Mouse (Mus musculus): ENCODE data around the gene Cd300ld4.
"Not testable (repeated sequence)": the region's sequence is repeated elsewhere in the genome, so short reads cannot be mapped to it uniquely, and the experiment has no call there.

Cd300ld4 gene

DNA sequence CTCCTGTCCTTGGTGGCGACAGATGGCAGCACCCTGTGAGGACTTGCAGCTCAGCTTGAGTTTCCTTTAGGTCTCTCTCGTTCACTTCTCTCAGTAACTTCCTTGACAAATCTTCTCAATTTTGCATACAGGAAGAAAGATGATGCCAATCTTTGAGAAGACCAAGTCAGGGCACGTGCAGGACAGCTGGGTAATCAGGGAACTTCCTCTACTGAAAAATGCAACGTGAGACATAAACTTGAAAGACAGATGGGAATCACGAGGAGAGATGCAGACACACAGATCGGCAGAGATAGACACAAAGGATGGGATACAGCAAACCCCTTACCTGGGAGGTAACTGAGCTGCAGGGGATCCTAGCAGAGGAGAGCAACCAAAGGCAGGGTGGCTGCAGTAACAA lies at the start of gene Cd300ld4:
Gene Cd300ld4, minus strand, starts transcription at position 101 of the 400 bp plus-strand sequence.
- DNase-seq (ENCODE audit: low read depth, low spot score): not testable (repeated sequence)

DNA sequence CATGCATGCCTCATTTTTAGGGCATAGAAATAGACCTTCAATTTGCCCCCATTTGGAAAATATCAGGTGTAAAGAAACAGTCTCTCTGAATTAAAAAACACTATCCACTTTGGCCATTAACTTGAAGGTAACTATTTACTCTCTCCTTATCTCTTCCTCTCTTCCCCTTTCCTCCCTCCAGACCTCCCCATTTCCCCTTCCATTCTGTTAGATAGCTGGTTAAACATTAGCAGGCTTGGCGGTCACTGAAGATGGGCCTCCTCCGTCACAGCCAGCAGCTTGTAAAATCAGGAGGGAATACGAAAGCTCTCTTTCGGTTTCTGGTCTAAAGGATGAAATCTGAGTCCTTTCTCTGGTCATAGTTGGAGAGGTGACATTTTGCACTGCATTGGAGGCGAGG lies 49.0 kb upstream of the Cd300ld4 start:
- no peak for DNase-seq (ENCODE audit: low read depth, low spot score)

DNA sequence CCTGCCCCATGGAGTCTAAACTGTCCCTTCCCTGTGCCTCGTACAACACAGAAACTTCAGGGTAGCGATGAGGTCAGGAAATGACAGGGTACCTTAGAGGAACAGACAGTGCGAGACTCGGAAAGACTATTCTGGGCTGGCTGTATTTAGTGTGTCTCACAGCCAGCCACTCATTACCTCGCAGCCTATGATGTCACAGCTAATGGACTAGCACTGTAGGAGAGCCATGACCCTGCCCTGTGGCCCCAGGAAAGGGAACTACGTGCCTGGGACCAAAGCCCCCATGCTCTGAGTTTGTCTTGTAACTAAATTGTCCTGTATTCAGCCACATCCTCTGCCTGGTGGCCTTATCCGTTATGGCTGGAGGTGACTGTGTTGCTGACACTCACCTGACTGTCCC lies 48.6 kb upstream of the Cd300ld4 start:
- DNase-seq (ENCODE audit: low read depth, low spot score): no peak

DNA sequence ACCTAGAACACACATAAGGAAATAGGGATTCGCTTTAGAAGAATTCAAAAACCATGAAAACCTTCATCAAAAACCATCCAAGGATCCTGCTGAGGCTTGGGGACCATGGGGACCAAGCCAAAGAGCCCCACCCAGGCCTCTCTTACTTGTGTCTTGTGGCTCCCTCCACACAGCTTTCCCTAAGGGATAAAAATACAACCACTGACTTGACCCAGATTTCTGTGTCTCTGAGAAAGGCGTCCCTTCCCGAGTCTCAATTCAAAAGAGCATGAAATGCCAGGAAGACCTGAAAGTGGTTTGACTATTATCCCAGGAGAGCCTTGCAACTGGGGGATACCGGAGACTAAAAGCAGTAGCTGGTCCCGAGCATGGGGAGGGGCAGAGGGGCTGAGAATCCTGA lies 46.2 kb upstream of the Cd300ld4 start:
- DNase-seq (ENCODE audit: low read depth, low spot score): no peak

DNA sequence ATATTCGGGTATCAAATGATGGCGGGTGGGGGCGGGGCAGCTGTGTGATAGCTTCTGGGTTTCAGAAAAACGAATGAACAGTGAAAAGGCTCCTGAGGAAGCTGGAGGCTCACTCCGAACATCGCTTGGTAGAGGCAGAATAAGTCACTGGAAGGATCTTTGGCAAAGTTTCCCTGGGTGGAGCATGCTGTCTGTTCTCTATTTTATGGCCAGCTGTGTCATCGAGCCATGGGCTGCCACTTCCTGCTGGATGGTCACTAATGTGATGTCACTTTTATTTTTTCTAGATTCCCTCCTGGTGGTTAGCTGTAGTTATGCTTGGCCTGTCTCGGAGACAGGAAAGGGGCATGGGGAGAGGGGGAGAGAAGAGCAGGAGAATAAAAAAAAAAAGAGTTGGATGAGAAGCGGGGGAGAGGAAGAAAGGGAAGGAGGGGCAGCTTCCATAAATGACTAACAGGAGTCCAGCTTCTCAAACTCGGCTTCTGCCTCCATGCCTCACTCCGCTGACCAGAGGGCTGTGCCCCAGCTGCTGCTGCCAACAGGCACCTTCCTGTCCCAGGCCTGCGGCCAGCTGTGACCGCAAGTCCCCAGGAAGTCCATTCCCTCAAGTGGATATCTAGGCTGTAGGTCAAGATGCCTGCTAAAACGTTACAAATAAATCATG lies 45.0 kb upstream of the Cd300ld4 start:
- peak; percentile 24 for DNase-seq (ENCODE audit: low read depth, low spot score)

DNA sequence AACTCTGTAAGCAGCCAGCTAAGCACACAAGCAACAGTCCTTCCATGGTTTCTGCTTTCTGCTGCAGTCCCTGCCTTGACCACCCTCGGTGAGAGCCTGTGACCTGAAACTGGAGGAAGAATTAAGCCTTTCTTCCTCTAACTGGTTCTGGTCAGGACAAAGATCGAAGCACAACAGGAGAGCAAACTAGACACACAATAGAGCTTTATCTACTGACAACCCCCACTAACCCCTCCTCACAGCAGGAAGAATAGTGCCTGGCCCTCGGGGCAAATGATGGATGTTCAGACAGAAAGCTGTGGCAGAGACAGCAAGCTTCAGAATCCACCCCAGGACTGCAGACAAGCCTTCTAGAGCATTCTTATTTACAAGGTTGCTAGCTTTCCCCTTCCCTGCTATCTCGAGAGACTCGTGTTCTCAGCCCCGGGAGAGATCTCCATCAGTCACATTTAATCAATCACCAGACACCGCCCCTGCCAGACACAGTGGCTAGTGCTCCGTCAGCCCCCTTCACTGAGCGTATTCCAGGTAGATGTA lies 44.3 kb upstream of the Cd300ld4 start:
- DNase-seq (ENCODE audit: low read depth, low spot score): peak; percentile 17

DNA sequence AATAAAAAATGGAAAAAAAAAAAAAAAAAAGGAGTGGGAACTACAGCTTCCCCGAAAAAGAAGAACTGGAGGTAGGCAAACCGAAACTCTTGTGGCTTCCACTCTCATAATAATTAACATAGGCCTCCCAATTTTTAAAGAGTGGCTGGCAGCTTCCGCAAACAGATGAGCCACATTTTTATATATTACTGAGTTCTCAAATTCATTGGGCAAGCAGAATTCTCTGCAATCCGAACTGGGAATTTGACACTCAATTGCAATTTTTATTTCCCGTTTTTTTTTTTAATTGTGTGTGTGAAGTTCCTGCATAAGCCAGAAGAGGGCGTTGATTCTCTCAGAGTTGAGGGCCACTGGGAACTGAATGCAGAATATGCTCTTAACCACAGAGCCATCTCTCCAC lies 40.0 kb upstream of the Cd300ld4 start:
- no peak for DNase-seq (ENCODE audit: low read depth, low spot score)

DNA sequence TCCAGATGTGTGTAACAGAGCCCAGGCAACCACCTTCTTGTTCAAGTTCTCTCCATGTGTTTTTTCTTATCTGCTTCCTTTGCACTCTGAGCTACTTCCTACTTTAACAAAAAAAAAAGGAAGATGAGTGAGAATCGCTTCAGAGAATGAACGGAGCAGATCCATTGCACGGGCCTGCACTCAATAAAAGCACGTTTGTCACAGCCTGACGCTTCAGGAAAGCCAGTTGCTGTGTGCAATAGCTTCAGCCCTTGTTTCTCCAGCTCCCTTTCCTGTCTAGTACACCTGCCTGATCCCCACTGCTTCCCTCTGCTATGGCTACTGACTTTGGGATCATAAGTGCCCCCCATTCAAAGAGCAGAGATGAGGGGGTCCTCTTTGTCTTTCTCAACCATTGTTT lies 35.3 kb upstream of the Cd300ld4 start, which contains the start of gene Cd300e:
Gene Cd300e, minus strand, starts transcription at position 101 of the 400 bp plus-strand sequence.
- DNase-seq (ENCODE audit: low read depth, low spot score): no peak

DNA sequence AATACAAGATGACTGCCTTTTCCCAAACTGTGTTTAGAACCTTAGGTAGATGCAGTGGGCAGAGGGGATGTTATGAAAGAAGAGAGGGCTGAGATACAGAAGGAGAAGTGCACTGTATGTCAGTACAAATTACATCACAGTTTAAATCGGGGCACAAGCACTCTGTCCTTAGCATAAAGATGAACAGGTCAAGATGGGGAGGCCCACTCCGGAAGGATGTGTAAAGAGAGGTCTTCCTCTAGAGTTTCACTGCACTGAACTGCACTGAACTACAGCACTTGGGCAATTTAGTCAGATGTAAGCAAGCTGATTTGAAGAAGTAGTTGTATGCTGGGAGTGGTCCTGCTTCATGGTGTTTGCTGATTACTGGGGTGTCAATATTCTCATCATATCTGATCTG lies 33.0 kb upstream of the Cd300ld4 start:
- no peak for DNase-seq (ENCODE audit: low read depth, low spot score)

DNA sequence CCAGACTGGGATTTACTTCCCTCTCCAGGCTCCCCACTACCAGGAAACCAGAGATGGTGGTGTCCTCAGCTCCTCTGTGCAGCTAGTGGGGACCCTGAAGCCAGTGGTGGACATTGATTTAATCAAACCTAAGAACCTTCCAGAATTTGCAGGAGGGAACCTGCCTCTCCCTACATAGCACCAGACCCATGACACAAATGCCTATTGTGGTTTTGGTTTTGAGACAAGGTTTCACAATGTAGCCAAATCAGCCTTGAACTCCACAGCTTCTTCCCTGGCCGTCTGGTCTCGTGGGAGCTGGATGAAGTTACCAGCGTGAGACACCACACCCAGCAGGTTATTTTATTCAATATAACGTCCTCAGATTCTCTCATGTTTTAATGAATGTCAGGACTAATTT lies 31.9 kb upstream of the Cd300ld4 start:
- no peak for DNase-seq (ENCODE audit: low read depth, low spot score)

DNA sequence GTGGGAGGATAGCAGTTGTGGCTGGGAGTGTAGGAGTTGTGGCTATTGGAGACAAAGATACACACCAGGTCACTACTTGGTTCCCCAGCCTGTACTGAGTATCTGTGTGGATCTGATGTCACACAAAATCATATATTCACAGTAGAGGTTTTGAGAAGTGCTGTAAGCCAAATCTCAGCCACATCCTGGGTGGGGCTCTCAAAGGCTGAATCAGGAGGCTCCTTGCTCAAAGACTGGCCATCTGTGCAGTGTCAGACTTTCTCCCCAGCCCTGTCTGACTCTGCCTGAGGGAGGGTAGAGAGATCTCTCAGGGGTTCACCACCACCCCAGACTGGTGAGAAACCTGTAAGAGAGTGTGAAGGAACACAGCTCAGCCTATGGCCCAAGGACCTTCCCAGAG lies 27.7 kb upstream of the Cd300ld4 start:
- DNase-seq (ENCODE audit: low read depth, low spot score): no peak

DNA sequence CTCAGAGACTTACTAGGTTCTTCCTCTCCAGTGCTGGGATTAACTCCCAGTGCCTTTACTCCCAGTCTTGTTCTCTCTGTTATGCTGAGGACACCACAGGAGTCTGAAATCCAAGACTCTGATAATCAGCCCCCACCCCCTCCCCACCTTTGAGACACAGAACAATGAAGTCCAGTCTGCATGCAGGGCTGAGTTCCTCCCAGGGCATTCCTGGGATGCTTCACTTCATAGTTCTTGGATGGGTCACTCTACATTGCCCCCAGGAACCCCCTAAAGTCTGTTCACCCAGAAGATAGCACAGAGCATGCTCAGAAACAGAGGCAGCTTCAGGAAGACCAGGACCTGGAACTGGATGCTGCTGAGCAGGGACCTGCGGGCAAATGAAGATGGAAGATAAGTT lies 26.2 kb upstream of the Cd300ld4 start:
- DNase-seq (ENCODE audit: low read depth, low spot score): no peak

DNA sequence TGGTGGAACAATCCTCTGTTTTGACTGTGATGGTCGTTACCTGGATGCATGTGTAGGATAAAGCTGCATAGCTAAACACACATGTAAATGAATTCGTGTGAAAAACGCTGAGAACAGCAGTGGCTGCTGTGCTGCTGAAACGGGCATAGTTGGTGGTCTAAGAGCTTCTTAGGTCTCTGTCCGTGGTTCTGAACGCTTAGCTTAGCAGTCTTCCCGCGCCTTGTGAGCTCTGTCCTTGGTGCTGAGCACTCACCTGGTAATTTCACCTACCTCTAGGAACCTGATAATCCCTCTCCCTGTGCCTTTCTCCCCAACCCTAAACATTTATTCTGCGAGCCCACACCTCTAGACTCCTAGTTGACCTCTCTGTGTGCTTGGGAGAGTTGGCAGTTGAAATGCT lies 25.4 kb upstream of the Cd300ld4 start:
- DNase-seq (ENCODE audit: low read depth, low spot score): peak; percentile 65

DNA sequence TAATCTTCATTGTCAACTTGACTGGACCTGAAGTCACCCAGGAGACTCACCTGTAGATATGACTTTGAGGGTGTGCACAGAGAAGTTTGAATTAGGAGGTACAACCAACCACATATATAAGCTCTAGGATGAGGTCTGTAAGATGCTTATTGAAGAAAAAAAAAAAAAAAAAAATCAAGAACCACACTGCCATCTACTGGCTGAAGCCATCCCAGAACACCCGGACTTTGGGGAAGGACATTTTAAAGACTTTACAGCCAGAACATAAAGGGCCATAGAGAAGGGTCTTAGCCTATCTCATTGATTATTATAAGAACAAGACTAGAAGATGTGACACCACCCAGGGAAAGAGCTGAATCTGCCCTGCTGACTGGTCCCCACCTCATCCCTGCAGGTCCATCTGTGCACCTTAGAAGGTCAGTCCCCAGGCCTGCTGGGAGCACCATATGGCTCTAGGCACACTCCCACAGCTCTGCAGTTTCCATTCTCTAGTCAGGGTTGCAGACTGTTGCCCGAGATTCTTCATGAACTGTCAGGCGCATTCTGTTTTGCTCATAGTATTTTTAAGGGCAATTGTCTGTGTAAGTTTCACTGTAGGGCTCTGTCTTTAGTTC lies 22.6 kb upstream of the Cd300ld4 start:
- no peak for DNase-seq (ENCODE audit: low read depth, low spot score)

DNA sequence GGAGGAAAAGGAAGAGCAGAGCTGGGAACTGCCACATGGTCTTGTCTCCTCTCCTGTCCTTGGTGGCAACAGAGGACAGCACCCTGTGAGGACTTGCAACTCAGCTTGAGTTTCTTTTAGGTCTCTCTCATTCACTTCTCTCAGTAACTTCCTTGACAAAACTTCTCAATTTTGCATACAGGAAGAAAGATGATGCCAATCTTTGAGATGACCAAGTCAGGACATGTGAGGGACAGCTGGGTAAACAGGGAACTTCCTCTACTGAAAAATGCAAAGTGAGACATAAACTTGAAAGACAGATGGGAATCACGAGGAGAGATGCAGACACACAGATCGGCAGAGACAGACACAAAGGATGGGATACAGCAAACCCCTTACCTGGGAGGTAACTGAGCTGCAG lies 21.4 kb upstream of the Cd300ld4 start, which contains the start of gene Cd300ld3:
Gene Cd300ld3, minus strand, starts transcription at position 151 of the 400 bp plus-strand sequence.
- no peak for DNase-seq (ENCODE audit: low read depth, low spot score)

DNA sequence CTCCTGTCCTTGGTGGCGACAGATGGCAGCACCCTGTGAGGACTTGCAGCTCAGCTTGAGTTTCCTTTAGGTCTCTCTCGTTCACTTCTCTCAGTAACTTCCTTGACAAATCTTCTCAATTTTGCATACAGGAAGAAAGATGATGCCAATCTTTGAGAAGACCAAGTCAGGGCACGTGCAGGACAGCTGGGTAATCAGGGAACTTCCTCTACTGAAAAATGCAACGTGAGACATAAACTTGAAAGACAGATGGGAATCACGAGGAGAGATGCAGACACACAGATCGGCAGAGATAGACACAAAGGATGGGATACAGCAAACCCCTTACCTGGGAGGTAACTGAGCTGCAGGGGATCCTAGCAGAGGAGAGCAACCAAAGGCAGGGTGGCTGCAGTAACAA lies 10.9 kb upstream of the Cd300ld4 start, which contains the start of gene Cd300ld5:
Gene Cd300ld5, minus strand, starts transcription at position 101 of the 400 bp plus-strand sequence.
- not testable (repeated sequence) for DNase-seq (ENCODE audit: low read depth, low spot score)

DNA sequence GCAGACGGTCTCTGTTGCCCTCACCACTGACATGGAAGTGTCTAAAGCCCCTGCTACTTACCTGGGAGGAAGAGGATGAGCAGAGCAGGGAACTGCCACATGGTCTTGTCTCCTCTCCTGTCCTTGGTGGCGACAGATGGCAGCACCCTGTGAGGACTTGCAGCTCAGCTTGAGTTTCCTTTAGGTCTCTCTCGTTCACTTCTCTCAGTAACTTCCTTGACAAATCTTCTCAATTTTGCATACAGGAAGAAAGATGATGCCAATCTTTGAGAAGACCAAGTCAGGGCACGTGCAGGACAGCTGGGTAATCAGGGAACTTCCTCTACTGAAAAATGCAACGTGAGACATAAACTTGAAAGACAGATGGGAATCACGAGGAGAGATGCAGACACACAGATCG lies 10.7 kb downstream of the Cd300ld4 start, which contains the start of gene Cd300ld2:
Gene Cd300ld2, minus strand, starts transcription at position 101 of the 400 bp plus-strand sequence.
- DNase-seq (ENCODE audit: low read depth, low spot score): not testable (repeated sequence)

DNA sequence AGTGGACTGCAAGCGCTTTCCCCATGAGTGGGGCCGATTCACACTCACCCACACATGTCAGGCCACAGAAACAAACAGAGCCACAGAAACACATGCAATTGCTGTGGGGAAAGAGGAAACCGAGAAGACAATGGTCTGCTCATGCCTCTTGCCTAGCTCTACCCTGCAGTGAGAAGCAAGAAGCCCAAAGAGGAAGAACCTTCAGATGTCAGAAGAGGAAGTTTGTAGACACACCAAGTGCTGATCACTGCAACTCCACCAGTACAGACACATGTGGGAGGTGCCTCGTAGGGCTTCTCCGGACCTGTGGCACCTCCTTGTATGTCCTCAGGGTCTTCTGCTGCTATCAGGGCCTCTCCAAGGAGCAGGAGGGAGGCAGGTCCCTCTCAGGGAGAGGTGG lies 22.7 kb downstream of the Cd300ld4 start:
- DNase-seq (ENCODE audit: low read depth, low spot score): no peak

DNA sequence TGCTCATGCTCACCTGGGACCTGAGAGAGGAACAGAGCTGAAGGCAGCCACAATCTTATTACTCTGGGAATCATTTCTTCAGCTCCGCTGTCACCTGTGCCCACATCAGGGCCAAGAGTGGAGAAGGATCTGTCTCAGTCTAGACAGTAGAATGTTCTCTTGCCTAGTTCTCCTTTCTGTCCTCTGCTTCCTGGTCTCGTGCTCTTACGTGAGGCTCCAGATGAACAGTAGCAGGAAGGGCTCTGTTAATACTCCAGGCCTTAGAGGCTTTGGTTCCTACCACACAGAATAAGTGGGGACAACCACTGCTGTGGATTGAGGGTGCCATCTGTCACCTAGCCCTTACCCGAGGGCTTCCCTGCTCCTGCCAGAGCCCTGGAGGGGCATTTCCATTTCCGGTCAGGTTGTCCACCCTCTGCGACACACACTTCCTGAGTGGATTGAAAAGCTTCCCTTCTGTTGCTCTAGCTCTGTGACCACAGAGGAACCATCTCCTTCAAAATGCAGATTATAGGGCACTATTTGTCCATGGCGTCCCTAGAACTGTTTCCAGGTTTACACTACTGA lies 25.3 kb downstream of the Cd300ld4 start, which contains the start of gene Cd300c2:
Gene Cd300c2, minus strand, starts transcription at position 407 of the 567 bp plus-strand sequence.
- DNase-seq (ENCODE audit: low read depth, low spot score): no peak

DNA sequence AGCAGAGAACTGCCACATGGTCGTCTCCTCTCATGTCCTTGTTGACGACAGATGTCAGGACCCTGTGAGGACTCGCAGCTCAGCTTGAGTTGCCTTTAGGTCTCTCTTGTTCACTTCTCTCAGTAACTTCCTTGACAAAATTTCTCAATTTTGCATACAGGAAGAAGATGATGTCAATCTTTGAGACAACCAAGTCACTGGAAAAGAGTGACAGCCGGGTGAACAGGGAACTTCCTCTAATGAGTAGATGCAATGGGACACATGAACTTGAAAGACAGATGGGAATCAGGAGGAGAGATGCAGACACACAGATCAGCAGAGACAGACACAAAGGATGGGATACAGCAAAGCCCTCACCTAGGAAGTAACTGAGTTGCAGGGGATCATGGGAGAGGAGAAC lies 37.0 kb downstream of the Cd300ld4 start, which contains the start of gene Cd300ld:
Gene Cd300ld, minus strand, starts transcription at position 130 of the 400 bp plus-strand sequence.
- DNase-seq (ENCODE audit: low read depth, low spot score): no peak

DNA sequence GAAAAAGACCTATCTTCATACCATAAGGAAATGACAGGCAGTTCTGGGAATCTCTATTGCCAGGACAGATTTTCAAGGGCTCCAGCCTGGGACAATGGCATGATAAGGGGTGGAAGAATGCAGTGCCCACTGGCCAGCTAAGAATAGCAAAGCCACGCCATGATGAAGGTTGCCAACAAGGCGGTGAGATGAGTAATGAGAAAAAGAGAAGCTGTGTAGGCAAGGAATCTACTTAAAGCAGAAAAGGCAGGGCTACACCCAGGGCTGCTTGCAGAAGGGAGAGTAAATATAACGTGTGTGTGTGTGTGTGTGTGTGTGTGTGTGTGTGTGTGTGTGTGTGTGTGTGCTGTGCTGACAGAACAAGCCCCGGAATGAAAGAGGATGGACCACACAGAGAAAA lies 44.9 kb downstream of the Cd300ld4 start:
- DNase-seq (ENCODE audit: low read depth, low spot score): no peak

DNA sequence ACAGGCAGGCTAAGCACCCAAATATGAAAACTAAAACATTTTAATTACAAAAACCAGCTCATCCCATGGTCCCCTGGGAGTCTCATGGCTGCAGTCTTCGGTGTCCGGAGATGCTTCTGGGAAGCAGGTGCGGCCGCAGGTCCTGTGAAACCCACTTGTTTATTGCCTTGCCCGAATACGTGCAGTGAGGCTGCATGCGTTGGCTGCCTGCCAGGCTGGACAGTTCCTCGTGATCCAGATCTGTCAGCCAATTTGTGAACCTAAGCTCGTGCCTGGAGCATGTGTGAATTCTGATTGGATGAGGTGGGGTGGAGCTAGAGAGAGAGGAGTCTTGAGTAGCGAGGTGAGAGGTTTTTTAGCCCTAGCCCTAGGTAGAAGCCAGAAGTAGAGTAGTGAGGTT lies 54.1 kb downstream of the Cd300ld4 start:
- no peak for DNase-seq (ENCODE audit: low read depth, low spot score)

Measured in embryo, embryonic 11.5 days (tissue).